Mouse (Mus musculus) neural tube, embryonic 14.5 days (tissue): Measurements from ENCODE around the gene Gmnn. TPM values are rescaled to one million over a fixed set of nuclear protein-coding genes. Genes with fewer than 3 reads are reported as not detected.

Experiments used
- ATAC-seq: fragments of 200-750 bp; cut with Nextera tagmentation; 2 replicates; pipeline ENCODE4 v1.8.0; 2017; ENCODE audit warnings: low read depth, mild to moderate bottlenecking, moderate TSS enrichment, moderate library complexity
- H3K27ac ChIP-seq: fragments of 300-500 bp; sonication (generic); 2 replicates; pipeline ENCODE4 v1.5.1; 2014; ENCODE audit warnings: low read depth, mild to moderate bottlenecking, control low read depth, low read length, moderate library complexity, mixed read lengths
- H3K27me3 ChIP-seq: fragments of 300-500 bp; sonication (generic); 2 replicates; pipeline ENCODE4 v1.6.1; 2014; ENCODE audit warnings: low read length; ENCODE audit not compliant: control insufficient read depth, insufficient read depth
- H3K36me3 ChIP-seq: fragments of 300-500 bp; sonication (generic); 2 replicates; pipeline ENCODE4 v1.6.1; 2014; ENCODE audit warnings: low read length, mixed read lengths; ENCODE audit not compliant: control insufficient read depth, insufficient read depth
- H3K4me1 ChIP-seq: fragments of 300-500 bp; sonication (generic); 2 replicates; pipeline ENCODE4 v1.6.1; 2014; ENCODE audit warnings: low read length; ENCODE audit not compliant: control insufficient read depth, insufficient read depth
- H3K4me2 ChIP-seq: fragments of 300-500 bp; sonication (generic); 2 replicates; pipeline ENCODE4 v1.6.1; 2014; ENCODE audit warnings: mild to moderate bottlenecking, low read depth, low read length, control low read depth
- H3K4me3 ChIP-seq: fragments of 300-500 bp; sonication (generic); 2 replicates; pipeline ENCODE4 v1.5.1; 2014; ENCODE audit warnings: low read depth, low read length, control low read depth, mixed read lengths
- H3K9ac ChIP-seq: fragments of 300-500 bp; sonication (generic); replicated peaks from 2 replicates; pipeline ENCODE4 v1.6.1; 2014; ENCODE audit warnings: low read depth, mild to moderate bottlenecking, control low read depth, low read length, mixed read lengths
- H3K9me3 ChIP-seq: fragments of 300-500 bp; sonication (generic); 2 replicates; pipeline ENCODE4 v1.6.1; 2016; ENCODE audit warnings: low read length; ENCODE audit not compliant: control insufficient read depth
- WGBS: fragments of 180-500 bp; shearing (Covaris S2); extraction: QIAGEN DNeasy Blood & Tissue Kit; methylation state at CpG from one replicate; pipeline ENCODE4 v1.1.7; 2014; 5-methylcytosine and 5-hydroxymethylcytosine counted together
- polyA plus RNA-seq: library from polyadenylated mRNA; unstranded; fragments of >200 nt; fragmentation: Nextera tagmentation; extraction: Ambion mirVana; gene quantifications from 2 replicates; pipeline ENCODE4 v1.2.1, GENCODE M21; 2014

Gene Gmnn
- polyA plus RNA-seq, 1 experiment from 2014 or later: 9.9 TPM

- Histone ChIP-seq H3K36me3 (no peaks in the 10 kb centered on the region), H3K4me1 (peaks cover 14% of the 10 kb centered on the region), H3K9me3 (no peaks in the 10 kb centered on the region), H3K4me2 (no peak overlapping the region), H3K27ac (no peak overlapping the region), H3K9ac (no peak overlapping the region), H3K4me3 (no peak overlapping the region), H3K27me3 (no peaks in the 10 kb centered on the region)
- no peak for ATAC-seq
- 98% methylated on average over 4 of the region's 4 CpGs for WGBS
Observed at GRCm38 (mm10) chr13:24798686-24799085, 37.0 kb upstream of the Gmnn start.

GRCm38 (mm10) chr13:24792411-24793045 lies 30.8 kb upstream of the Gmnn start:
- no peak for ATAC-seq
- 90% methylated on average over 9 of the region's 9 CpGs for WGBS
- H3K4me3 ChIP-seq: no peak overlapping the region
- no peaks in the 10 kb centered on the region for H3K4me1 ChIP-seq
- no peak overlapping the region for H3K4me2 ChIP-seq
- H3K36me3 ChIP-seq: no peaks in the 10 kb centered on the region
- H3K9ac ChIP-seq: no peak overlapping the region
- H3K27ac ChIP-seq: no peak overlapping the region
- no peaks in the 10 kb centered on the region for H3K27me3 ChIP-seq
- no peaks in the 10 kb centered on the region for H3K9me3 ChIP-seq

- WGBS: 84% methylated on average over 2 of the region's 2 CpGs
- H3K9me3 ChIP-seq: no peaks in the 10 kb centered on the region
- no peak overlapping the region for H3K4me2 ChIP-seq
- H3K4me3 ChIP-seq: no peak overlapping the region
- H3K27me3 ChIP-seq: no peaks in the 10 kb centered on the region
- H3K9ac ChIP-seq: no peak overlapping the region
- H3K27ac ChIP-seq: no peak overlapping the region
- H3K36me3 ChIP-seq: no peaks in the 10 kb centered on the region
- H3K4me1 ChIP-seq: no peaks in the 10 kb centered on the region
- no peak for ATAC-seq
Observed at GRCm38 (mm10) chr13:24791349-24791748, 29.6 kb upstream of the Gmnn start.

GRCm38 (mm10) chr13:24787477-24787876 lies 25.8 kb upstream of the Gmnn start:
- Histone ChIP-seq H3K27ac (no peak overlapping the region), H3K4me3 (no peak overlapping the region), H3K36me3 (no peaks in the 10 kb centered on the region), H3K9me3 (no peaks in the 10 kb centered on the region), H3K4me2 (no peak overlapping the region), H3K27me3 (no peaks in the 10 kb centered on the region), H3K9ac (no peak overlapping the region), H3K4me1 (no peaks in the 10 kb centered on the region)
- WGBS: 86% methylated on average over 5 of the region's 5 CpGs
- no peak for ATAC-seq

GRCm38 (mm10) chr13:24786014-24786490 lies 24.3 kb upstream of the Gmnn start:
- Histone ChIP-seq H3K27ac (no peak overlapping the region), H3K9me3 (no peaks in the 10 kb centered on the region), H3K27me3 (no peaks in the 10 kb centered on the region), H3K4me2 (no peak overlapping the region), H3K4me1 (0 out of 2 replicates have a peak, but pooled peaks cover 3% of the 10 kb centered on the region), H3K36me3 (no peaks in the 10 kb centered on the region), H3K4me3 (no peak overlapping the region), H3K9ac (no peak overlapping the region)
- 55% methylated on average over 11 of the region's 11 CpGs for WGBS
- no peak for ATAC-seq

- Histone ChIP-seq H3K27me3 (no peaks in the 10 kb centered on the region), H3K4me1 (0 out of 2 replicates have a peak, but pooled peaks cover 3% of the 10 kb centered on the region), H3K36me3 (no peaks in the 10 kb centered on the region), H3K9ac (no peak overlapping the region), H3K9me3 (no peaks in the 10 kb centered on the region), H3K4me3 (no peak overlapping the region), H3K27ac (no peak overlapping the region), H3K4me2 (no peak overlapping the region)
- no peak; the same call in 1 of the 2 replicates for ATAC-seq
- WGBS: 59% methylated on average over 5 of the region's 5 CpGs
Observed at GRCm38 (mm10) chr13:24781916-24782315, 20.2 kb upstream of the Gmnn start.

- 91% methylated on average over 8 of the region's 8 CpGs for WGBS
- Histone ChIP-seq H3K4me3 (no peak overlapping the region), H3K9me3 (no peaks in the 10 kb centered on the region), H3K27me3 (no peaks in the 10 kb centered on the region), H3K4me2 (no peak overlapping the region), H3K9ac (no peak overlapping the region), H3K27ac (no peak overlapping the region), H3K36me3 (no peaks in the 10 kb centered on the region), H3K4me1 (0 out of 2 replicates have a peak, but pooled peaks cover 3% of the 10 kb centered on the region)
- ATAC-seq: no peak
Observed at GRCm38 (mm10) chr13:24778706-24779380, 17.1 kb upstream of the Gmnn start.

GRCm38 (mm10) chr13:24778026-24778425 lies 16.3 kb upstream of the Gmnn start:
- H3K4me3 ChIP-seq: no peak overlapping the region
- H3K9ac ChIP-seq: no peak overlapping the region
- WGBS: 83% methylated on average over 2 of the region's 2 CpGs
- no peak for ATAC-seq
- no peaks in the 10 kb centered on the region for H3K36me3 ChIP-seq
- H3K9me3 ChIP-seq: no peaks in the 10 kb centered on the region
- H3K4me1 ChIP-seq: 0 out of 2 replicates have a peak, but pooled peaks cover 3% of the 10 kb centered on the region
- no peak overlapping the region for H3K4me2 ChIP-seq
- H3K27ac ChIP-seq: no peak overlapping the region
- H3K27me3 ChIP-seq: no peaks in the 10 kb centered on the region

- 55% methylated on average over 7 of the region's 7 CpGs for WGBS
- H3K27me3 ChIP-seq: no peaks in the 10 kb centered on the region
- no peak overlapping the region for H3K4me2 ChIP-seq
- no peaks in the 10 kb centered on the region for H3K9me3 ChIP-seq
- no peaks in the 10 kb centered on the region for H3K36me3 ChIP-seq
- H3K4me1 ChIP-seq: no peaks in the 10 kb centered on the region
- no peak overlapping the region for H3K27ac ChIP-seq
- H3K4me3 ChIP-seq: no peak overlapping the region
- no peak for ATAC-seq
- no peak overlapping the region for H3K9ac ChIP-seq
Observed at GRCm38 (mm10) chr13:24776146-24776844, 14.6 kb upstream of the Gmnn start.
